Mouse (Mus musculus) lung, postnatal 14 days (tissue): ENCODE data around the gene Afmid.
"Not testable (repeated sequence)": the region's sequence is repeated elsewhere in the genome, so short reads cannot be mapped to it uniquely, and the experiment has no call there.

Source experiments
- DNase-seq: peaks from one replicate; pipeline ENCODE4 v3.0.0; 2021

The Afmid gene

DNA sequence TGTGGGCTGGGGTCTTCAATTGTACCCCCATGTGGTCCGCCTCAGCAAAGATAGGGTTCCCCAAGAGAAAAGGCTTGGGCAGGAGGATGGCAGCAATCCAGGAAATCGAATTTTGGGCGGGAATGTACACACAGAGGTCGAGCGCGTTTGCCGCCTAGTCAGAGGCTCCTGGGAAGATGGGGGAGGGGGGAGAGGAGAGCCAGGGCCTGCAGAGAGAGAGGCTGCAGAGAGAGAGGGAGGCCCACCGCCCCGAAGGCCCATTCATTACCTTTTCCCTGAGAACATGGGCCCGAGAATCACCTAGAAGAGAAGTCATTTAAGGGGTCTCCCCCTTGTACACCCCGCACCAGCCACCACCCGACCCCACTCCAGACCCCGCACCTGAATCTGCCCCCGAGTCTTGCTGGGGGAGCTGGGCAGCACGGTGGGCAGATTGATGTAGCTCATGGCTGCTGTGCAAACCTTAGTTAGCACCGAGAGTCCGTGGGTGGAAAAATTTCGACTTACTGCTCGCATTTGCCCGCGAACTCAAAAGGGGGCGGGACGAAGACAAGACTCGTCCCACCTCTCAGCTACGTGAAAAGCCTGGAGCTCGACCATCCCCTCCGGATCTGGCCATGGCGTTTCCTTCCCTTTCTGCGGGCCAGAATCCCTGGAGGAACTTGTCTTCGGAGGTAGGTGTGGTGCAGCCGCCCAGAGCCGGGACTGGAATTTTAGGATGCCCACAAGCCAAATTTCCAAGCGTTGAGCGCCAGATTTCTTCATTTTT, at the start of gene Afmid, which contains the start of gene Tk1:
Afmid (plus strand) TSS at position 592 of the 769 bp plus-strand sequence.
Tk1 (minus strand) TSS at position 760 of the 769 bp plus-strand sequence.
- DNase-seq: peak; percentile 73

DNA sequence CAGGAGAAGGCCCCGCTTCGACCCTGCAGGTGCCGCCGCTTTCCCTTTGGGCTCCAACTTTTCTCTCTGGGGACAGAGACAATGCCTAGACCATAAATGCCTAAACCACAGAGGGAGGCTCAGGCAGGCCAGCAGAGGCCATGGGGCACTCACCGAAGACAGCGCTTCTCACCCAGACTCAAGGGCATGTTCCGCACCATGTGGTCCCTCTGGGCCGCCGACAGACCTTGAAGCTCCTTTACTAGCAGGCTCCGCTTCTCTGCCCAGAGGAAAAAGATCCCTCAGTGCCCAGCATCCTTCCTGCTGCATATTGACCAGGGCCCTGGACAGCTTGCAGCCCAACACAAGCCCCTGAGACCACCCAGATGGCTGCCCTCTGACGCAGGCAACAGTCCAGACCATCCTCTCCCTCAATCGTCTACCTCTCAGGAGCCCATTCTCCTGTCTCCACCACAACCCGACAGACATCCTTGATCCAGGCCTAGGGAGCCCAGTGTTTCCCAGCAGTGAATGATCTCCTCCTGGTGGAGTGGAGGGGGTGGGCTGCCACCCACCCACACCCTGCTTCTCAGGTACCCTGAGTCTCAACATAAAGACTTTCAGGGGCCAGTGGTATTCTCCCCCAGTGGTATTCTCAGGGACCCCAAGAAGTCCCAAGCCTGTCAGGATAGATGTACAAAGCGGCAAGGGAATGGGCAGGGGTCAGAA, 49.5 kb upstream of the Afmid start:
- DNase-seq: no peak

DNA sequence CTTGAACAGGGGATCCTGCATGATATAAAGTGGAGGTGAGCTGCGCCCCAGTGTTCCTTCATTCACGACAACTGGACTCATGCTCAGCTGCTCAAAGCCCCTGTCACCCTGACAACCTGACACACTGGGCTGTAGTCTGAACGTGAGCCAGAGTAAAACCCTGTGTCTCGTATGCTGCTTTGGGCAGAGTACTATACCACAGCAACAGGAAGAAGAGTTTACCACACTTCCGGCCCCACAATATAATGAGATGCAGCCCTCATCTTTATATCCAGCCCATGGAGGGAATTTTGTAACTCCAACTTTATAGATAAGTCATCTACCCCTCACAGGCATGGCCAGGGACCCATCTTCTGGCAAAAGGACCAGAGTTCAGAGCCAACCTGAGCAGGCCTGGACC, 48.6 kb upstream of the Afmid start:
- no peak for DNase-seq

DNA sequence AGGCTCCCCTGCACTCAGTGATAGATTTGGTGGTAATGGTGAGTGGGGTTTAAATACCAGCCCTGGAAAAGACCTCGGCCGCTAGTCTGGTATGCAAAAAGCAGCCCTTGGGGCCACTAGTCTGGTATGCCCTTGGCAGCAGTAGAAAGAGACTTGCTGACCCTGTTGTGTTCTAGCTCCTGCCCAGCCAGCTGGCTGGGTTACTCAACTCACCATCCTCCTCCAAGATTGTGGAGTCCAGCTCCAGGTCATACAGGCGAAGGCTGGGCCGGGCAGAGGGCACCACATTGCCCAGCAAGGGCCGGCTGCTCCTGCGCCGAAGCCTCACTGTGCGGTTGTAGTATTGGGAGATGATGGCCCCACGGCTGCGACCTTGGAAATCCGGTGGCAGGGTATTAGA, 47.7 kb upstream of the Afmid start:
- no peak for DNase-seq

DNA sequence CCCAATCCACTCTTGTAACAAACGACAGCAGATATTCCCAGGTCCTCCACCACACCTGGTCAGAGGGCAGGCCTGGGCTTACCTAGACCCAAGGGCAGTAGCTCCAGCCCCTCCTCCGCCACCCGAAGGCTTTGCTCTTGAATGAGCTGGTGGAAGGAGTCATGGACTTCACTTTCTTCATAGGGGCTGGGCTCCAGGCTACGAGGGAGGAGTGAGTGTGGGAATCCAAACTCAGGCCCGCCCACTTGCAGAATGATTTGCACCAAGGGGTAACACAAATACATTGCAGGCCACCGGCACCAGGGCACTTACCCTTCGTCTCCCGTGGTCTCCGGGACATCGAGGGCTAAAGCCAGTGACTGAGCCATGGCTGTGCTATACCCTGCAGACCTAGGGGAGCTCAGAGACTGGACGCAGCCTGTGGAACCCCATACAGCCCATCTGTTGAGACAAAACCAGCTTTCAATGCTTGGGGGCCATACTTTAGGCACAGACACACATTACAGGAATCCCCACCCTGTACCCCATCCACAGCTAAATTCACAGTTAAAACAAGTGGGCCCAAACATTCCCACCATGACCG, 46.8 kb upstream of the Afmid start:
- peak; percentile 48 for DNase-seq

DNA sequence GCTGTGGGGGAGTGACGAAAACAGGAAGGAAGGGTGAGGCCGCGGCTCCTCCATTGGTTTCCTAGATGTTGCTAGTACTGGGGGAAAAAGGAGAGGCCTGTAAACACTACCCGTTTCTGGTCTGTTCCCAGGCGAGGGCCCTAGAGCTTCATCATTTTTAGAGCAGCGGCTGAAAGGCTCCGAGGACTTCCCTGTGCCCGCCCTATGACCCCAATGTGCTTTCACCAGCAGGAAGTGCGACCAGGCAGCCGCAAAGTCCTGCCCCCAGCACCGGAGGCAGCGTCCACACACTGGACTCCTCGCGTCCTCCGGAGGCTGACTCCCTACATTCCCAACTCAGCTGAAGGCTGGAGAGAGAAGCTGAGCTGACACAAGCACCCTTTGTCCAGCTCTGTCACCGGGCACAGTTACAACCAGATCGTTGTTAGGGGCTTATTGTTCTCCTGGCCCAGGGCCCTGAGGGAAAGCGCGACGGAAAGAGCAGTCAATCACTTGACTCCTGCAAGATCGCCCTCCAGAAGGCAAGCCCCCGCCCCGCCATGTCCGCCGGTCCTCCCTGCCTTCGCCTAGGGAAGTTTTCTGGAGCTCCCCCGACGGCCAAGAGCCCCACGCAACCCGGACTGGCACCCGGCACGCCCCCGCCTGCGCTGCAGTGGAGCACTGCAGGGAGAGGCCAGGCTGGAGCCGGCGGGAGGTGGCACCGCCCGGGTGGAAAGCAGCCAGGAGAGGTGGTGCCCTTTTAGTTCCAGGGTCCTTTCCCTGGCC, 46.1 kb upstream of the Afmid start:
- DNase-seq: peak; percentile 78

DNA sequence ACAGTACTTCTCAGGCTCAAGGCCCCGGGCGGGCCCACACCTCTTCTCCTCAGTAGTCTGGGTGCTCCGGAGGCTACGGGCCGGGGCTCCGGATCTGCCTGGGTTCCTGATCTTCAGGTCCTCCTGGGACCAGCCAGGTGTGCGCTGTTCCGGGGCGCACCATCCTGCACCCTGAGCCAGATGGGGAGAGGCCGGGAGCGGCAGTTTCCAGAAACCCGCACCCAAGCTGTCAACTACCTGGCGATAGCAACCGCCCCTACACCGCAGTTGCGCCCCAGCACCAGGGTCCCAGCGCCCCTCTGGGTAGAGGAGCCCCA, 45.6 kb upstream of the Afmid start:
- no peak for DNase-seq

DNA sequence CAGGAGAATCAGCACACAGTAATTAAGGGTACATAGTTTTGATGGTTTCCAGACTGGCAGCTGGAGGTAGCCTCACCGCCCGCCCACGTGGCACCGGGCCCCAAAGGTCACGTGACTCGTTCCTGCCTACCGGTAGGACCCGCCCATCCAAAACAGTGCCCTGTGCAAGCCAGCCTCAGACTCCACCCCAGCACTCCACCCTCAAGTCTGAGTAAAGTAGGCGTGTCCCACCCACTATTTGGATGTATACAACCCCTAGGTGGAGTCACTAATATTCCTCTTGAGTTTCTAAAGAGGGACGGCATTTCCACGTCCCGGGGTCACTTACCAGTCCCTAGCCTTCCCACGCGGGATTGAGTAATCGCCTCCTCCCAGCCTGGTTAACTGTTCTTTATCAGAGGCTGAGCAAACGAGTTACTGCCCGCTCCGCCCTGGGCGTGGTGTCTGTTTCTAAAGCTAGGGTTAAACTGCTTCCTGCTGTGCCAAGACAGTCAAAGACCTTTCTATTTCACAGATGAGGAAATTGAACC, 45.1 kb upstream of the Afmid start:
- peak; percentile 91 for DNase-seq

DNA sequence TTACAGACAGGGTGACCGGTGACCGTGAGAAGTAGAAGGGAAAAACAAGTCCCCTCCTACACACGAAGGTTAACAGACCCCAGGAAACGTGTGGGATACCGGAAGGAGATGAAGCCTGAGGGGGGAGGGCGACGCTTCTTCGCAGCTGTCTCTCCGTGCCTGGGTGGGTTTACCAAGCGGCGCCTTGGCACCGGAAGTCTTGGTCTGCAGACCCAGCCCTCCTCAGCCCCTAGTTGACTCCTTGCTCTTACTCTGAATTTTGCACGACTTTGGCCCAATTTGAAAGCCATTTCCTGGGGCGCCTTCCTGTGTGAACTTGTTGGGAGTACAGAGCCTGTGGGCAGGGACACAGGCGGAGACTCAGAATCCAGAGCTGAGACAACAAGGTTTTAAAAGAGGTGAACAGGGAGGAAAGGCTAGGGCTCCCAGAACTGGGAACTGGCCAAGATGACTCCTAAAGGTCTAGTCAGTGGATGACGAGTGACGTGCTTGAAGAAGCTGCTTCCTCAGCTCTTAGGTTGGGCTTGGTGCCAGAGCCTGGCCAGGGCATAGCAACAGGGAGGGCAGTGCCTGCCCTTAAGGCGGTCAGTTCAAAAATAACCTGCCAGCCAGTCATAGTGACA, 44.4 kb upstream of the Afmid start:
- DNase-seq: peak; percentile 82

DNA sequence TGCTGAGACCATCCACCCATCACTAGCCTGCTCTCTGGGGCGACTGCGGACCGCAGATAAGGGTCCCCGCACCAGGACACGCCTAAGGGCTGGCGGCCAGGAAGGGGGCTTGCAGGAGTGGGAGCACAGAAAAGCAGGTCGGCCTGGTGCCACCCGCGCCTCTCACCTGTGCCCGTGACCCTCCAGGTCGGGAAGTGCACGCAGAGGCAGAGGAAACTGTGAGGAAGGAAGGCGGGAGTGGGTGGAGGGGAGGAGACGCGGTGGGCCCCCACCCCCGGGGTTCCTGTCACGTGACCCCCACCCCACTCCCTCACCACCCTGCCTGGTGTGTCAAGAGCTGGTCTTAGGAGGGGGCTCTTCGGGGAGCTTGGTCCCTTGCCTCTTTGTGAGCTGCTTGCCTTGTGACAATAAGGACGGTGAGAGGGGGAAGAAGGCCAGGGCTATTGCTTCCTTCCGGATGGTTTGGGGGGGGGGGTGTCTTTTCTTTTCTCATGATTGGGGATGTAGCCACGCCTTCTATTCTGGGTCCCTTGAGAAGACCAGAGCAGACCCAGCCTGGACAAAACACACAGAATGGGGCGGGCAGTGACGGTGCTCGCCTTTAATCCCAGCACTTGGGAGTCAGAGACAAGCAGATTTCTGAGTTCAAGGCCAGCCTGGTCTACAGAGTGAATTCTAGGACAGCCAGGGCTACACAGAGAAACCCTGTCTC, 43.6 kb upstream of the Afmid start, which contains the start of the genes Tmc8 and Tmc6:
Tmc8 (plus strand) TSS at position 84 of the 712 bp plus-strand sequence.
Tmc6 (minus strand) TSS at position 206 of the 712 bp plus-strand sequence.
- peak; percentile 66 for DNase-seq

DNA sequence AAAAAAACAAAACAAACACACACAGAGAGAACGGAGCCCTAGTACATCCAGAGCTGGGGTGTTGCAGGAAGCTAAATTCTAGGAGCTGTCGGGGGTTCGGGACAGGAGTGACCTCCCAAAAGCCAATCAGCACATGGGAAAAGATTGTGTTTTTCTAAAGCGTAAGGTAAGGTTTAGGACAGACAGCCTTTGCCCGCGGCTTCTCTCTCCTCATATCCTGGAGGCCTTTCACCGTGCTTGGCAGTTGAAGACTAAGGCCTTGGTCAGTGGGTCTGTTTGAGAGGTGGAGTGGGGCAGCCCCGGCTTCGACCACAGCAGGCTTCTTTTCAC, 43.1 kb upstream of the Afmid start:
- DNase-seq: no peak

DNA sequence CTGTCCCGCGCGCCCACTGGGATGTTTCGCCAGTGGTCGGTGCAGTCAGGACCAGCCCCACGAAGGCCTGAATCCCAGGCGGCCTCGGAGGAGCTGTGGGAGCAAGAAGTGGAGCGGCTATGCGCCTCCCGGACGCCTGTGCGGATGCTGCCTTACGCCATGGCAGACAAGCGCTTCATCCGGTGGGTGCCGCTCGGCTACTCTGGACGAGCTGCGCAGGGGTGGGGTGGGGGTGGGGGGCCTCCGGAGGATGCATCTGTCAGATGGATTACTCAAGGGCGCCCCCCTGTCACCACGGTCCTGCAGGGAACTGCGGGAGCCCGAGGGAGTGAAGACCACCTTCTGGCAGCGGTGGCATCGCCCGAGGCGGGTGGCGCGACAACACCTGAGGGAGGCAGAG, 42.6 kb upstream of the Afmid start:
- peak; percentile 75 for DNase-seq

DNA sequence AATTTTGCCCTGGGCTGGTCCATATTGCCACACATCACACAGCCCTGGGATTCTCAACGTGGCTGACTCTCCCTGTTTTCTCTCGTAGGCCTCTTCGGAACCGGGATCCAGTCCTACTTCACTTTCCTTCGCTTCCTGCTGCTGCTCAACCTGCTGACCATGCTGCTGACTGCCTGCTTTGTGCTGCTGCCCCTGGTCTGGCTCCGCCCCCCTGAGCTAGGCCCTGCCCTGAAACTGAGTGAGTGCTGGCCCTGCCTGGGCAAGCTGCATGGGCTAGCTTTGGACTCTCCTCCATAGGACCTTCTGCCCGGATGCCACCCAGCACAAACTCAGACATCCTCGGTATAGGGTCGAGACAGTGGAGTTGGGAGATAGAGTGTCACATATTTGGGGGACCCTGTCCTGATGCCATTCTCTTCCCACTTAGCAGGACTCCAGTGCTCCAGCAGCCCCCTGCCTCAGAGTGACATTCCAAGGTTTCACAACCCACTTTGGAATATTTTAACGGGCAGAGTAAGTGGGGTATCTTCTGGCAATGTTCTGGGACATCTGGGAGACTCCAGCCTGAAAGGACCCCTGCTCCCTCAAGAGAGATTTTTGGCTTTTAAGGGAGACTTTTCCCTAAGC, 41.9 kb upstream of the Afmid start:
- DNase-seq: peak; percentile 32

DNA sequence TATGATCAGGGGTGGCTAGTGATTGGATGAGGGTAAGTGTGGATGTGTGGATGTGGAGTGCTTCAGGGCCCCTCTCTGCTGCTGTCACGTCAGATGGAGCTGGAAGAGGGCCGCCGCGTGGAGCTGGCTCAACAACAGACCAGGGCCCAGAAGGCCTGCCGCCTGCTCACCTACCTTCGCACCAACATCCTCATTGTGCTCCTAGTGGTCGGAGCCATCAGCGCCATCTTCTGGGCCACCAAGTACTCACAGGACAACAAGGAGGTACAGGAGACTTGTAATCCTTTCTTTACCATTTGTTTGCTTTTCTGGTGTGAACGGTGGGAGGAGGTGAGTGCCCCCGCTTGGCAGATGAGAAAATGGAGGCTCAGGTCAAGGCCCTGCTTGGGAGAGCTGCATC, 39.4 kb upstream of the Afmid start:
- peak; percentile 75 for DNase-seq

DNA sequence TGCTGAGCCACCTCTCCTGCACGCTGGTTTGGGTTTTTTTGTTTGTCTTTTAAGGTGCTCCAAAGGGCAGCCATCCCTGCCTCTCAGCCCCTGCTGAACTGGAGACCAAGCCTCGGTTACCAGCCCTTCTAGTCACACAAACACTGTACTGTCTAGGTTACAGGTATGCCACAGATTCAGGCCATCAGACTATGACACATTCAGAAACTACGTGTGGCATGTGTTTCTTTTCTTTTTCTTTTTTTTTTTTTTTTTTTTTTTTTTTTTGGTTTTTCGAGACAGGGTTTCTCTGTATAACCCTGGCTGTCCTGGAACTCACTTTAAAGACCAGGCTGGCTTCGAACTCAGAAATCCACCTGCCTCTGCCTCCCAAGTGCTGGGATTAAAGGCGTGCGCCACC, 37.2 kb upstream of the Afmid start:
- DNase-seq: not testable (repeated sequence)

DNA sequence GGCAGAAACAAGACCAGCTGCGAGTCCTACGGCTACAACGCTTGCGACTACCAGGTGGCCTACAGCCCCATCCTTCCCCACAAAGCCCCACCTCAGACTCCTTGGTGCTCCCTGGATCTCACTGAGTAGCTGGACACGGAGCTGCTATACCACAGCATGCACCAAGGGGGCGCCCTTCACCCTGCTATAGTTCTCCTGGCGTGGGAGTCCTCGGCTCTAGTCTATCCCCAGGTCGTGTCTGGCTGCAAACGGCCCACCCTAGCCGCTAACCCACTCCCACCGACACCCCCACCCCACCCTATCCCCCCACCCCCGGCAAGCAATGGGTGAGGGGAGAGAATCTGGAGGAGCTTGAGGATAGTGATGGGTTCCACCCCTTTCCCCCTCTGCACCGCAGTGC, 35.4 kb upstream of the Afmid start:
- DNase-seq: peak; percentile 78

DNA sequence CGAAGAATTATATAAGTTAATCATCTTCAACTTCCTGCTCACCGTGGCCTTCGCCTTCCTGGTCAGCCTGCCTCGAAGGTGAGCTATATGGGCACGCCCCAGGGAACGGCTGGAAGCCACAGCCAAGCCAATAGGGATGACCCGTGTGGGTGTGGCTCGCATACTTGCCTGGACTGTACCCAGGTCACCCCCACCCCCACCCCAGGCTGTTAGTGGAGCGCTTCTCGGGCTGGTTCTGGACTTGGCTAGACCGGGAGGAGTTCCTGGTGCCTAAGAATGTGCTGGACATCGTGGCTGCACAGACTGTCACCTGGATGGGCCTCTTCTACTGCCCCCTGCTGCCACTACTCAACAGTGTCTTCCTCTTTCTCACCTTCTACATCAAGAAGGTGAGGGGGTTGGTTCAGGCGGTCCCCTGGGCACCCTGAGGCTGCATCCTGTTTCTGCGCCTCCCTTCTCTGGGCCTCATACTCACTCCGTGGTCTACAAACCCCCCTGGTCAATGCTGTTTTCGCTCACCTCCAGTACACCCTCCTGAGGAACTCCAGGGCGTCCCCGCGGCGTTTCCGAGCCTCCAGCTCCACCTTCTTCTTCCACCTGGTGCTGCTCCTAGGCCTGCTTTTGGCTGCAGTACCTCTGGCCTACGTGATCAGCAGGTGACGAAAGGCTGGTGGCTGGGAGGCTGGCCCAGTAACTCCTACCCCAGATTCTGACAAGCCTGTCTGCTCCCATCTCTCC, 34.9 kb upstream of the Afmid start:
- DNase-seq: no peak

DNA sequence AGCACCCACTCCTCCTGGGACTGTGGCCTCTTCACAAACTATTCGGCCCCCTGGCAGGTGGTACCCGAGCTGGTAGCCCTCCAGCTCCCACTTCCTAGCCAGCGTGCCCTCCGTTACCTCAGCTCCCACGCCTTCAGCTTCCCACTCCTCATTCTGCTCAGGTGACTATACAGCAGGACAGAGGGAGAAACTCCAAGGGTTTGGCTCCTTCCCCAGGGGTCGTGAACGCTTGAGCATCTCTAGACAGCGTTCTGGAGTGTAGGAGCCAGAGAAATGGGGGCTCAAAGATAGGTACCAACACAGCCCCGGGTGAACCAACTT, 34.3 kb upstream of the Afmid start:
- no peak for DNase-seq

DNA sequence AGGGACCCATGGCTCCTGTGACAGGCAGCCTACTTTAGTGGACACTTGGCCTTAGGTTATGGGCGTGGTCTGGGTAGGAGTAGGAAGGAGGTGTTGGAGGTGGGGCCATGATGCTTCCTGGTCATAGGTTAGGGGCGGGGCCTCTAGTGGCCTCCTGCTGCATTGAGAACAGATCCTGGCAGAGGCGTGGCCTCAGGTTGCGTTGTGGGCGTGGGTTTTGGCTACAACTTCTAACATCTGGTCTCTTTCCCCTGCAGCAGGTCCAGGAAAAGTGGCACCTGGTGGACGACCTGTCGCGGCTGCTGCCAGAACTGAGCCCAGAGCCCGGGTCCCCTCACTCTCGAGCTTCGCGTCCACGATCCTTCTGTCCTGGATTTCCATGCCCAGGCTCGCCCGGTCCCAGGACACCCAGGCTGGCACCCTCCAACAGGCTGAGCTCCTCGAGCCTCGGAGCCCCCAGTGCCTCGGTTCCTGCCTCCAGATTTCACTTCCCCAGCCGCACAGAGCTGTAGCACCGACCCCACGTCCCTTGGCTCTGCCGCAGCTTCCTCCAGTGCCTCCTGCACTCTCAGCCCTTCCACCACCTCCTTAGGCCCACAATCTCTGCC, 33.3 kb upstream of the Afmid start:
- DNase-seq: peak; percentile 77

DNA sequence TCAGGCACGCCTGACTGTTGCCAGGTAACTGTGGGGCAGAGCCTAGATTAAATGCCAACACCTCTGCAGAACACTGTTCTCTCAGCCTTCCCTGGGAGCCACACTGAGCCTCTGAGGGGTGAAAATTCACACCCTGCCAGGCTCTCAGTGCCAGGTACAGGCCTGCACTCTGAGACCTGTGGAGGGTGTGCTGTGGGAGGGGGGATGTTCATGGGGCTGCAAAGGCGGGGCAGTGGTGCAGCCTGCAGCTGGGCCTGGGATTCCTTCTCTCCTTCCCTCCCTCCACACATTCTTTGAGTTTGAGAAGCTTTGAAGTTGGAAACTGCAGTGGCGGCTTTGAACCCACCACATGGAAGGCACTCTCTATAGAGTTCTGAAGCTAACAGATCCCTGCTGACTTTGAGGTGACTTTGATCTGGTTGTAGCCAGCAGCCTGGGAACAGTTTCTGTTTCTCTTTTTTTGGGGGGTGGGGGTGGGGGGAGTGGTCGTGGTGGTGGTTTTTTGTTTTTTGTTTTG, 31.6 kb upstream of the Afmid start:
- DNase-seq: no peak
